Mouse (Mus musculus) brain, embryonic 14.5 days (tissue): ENCODE measurements around the gene Abcc1.

Experiments used
- CTCF ChIP-seq: fragments of 200-500 bp; IDR thresholded peaks from 2 replicates; pipeline ENCODE4 v1.5.1; 2012; ENCODE audit warnings: inconsistent platforms, mild to moderate bottlenecking, moderate library complexity, borderline replicate concordance; ENCODE audit not compliant: insufficient read depth, insufficient read length; ENCODE audit errors: extremely low read depth
- POLR2A ChIP-seq: fragments of 200-500 bp; IDR thresholded peaks from 2 replicates; pipeline ENCODE4 v1.6.1; 2012; ENCODE audit warnings: mild to moderate bottlenecking, inconsistent platforms, borderline replicate concordance; ENCODE audit not compliant: poor library complexity, insufficient read depth, insufficient read length, severe bottlenecking; ENCODE audit errors: extremely low read depth

DNA sequence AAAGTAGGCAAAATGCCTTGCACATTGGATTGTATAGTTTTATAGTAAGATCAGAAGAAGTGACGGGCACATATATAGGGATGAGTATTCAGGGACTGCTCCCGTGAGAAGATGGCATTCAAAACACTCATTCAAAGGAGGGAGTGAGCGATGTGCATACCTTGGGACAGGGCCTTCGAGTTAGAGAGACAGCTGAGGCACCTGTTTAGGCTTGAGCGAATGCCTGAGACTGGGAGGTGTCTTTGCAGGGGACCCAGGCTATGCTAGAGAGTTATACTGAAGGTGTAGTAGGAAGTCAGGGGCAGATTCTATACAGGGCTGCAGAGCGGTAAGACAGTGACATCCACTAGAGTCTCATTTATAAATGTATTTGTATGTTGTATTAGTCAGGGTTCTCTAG is 44.3 kb downstream of the Abcc1 start:
- TF ChIP-seq CTCF (no peak), POLR2A (no peak)
